Mouse (Mus musculus) kidney, postnatal 36 days (tissue): ENCODE results near the gene Gm14403.
"Not testable (repeated sequence)": the region's sequence is repeated elsewhere in the genome, so short reads cannot be mapped to it uniquely, and the experiment has no call there.

Experiments
- DNase-seq, 2 experiments: peaks; one replicate each; pipeline ENCODE4 v3.0.0; 2021 to 2022; ENCODE audit warnings: mixed read lengths in 2 of 2

Gm14403 gene

GRCm38 (mm10) chr2:177498067-177498466 lies at the start of gene Gm14403:
Gene Gm14403 (plus strand): TSS chr2:177498215.
- peak; percentile 36 to 55 for DNase-seq

DNA sequence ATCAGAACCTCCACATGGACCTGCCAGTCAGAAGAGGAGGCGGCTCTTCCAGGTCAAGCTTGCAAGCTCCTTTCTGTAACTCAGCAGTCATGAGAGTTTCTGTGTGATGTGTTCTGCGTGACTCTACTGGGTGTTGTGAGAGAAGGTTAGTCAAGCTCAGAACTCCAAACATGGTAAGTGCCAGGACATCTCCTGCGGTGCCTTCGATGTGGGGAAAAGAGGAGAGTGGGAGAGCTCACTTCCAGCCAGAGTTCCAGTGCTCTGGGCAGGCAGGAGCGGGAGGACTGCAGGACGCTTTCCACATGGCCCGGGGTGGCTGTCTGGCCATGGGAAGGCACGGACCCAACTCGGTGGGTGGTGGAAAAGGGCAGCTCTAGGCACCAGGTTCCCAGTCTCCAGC lies 33.3 kb upstream of the Gm14403 start, which contains the start of gene Zfp970:
Zfp970 (plus strand) TSS at position 58 of the 400 bp plus-strand sequence.
- peak in 1 of 2 experiments; percentile 31 for DNase-seq

DNA sequence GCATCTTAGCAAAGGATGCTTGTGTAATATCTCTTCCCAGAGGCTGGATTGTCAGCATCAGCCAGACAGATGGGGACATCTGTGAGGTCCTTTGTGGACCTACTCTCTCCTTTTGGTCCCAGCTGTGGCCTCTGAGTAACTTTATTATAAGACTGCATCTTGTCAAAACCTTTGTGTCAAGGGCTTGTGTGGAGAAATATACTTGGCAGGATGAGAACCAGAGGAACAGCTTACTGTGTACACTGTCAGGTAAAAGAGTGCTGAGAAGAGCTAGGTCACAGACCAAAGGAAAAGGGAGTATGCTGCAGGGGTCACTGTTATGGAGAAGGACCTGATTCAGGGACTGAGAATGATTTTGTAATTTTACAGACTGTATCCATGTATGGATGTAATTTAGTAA lies 29.8 kb upstream of the Gm14403 start:
- not testable (repeated sequence) for DNase-seq

- DNase-seq = not testable (repeated sequence)
Measured at GRCm38 (mm10) chr2:177472261-177472660, 25.8 kb upstream of the Gm14403 start.

DNA sequence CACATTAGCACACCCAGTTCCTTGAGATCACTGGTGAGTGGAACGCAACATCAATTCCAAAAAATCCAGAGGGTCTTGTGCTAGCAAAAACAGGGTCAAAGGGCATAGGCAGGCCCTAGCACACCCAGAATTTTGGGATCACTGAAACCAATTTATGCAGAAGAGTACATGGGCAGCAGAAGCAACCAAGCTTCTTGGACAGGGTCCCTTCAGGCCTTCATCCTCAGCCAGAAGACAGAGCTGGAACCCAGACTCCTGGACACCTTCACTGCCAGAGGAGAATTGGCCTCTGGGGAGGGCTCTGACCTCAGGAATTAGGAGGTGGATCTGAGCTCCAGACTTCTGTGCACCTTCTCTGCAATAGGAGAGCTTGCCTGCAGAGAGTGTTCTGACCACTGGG lies 16.0 kb upstream of the Gm14403 start:
- DNase-seq = not testable (repeated sequence)

DNA sequence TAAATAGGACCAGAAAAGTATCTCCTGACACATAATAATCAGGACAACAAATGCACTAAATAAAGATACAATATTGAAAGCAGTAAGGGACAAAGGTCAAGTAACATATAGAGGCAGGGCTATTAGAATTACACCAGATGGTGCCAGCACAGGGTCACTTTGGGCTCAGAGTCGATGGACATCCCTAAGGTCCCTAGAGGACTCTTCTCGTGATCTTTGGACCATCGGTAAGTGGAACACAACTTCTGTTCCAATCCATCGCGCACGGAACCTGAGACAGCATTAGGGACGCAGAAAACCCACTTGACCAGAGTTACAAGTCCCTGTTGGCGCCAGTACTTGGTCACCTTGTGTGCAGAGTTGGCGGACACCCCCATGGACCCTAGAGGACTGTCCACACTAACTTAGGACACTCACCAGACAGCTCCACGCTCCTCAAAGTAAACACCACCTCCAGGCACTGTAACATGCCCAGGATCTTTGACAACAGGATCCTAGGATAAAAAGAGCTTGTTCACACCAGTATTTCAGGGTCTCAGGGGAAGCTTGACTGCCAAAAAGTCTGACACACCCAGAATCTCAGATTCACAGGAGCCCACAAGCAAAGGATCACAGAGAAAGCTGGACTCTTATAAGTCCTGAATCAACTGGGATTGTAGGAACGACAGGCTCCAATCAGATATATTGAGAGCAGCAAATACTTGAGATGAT lies 14.6 kb upstream of the Gm14403 start:
- DNase-seq = not testable (repeated sequence)

DNA sequence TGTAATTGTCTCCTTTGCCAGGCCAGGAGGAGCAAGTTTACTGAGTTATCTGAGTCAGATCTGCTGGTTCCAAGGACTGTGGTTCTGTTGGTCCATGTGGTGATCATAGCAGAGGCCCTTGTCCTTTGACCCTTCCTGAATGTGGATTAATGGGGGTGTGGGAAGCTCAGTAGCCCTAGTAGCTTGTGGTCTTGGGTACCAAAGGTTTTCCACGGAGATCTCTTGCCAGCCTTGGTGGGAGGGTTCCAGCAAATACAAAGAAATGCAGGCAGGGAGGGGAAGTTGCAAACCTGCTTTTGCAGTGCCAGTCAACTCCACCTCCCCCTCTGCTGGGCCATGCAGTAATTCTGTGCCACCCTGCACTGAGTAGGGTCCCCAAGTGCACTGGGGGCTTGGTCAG lies 1.2 kb downstream of the Gm14403 start:
- not testable (repeated sequence) for DNase-seq

DNA sequence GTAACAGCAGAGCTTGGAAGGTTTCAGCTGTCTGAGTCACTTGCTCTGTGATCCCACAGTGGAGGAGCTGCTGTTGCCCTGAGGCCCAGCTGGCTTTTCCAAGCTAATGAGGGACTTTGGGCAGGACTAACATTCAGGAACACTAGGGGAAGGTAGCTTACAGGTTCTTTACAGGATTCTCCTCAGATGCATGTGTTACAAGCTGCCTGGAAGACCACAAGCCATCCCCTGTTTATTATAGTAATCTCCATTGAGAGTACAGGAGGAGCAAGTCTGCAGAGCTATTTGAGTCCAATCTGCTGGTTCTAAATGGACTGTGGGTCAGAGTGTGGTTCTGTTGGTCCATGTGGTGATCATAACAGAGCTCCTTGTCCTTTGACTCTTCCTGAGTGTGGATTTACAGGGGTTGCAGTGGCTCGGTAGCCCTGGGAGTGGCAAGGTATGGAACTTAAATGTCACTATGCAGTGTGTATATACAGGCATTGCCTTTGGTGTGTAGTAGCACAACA lies 7.2 kb downstream of the Gm14403 start:
- not testable (repeated sequence) for DNase-seq

GRCm38 (mm10) chr2:177511381-177511780 lies 13.4 kb downstream of the Gm14403 start:
- not testable (repeated sequence) for DNase-seq

GRCm38 (mm10) chr2:177511972-177512371 lies 14.0 kb downstream of the Gm14403 start:
- not testable (repeated sequence) for DNase-seq

- DNase-seq = not testable (repeated sequence)
Measured at GRCm38 (mm10) chr2:177513991-177514479, 16.0 kb downstream of the Gm14403 start.

- DNase-seq = not testable (repeated sequence)
Measured at GRCm38 (mm10) chr2:177517746-177518145, 19.7 kb downstream of the Gm14403 start.

DNA sequence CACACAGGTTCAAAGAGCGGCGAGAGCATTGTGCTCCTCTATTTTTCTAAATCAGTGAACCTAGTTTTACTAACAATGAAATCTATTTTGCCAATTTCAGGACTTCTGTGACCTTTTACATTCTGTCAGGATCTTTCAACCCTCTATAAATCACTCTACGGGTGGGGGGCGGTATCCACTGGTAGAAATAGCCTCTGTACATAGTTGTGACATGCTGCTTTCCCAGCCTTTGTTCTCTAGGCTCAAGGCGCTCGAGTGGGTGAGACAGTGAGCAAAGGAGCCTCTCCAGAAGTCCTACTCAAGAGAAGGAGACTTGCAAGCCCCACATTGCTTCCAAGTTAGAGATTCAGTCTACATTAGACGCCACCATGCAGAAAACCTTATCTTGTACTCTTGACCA lies 20.3 kb downstream of the Gm14403 start:
- DNase-seq = not testable (repeated sequence)

- DNase-seq = not testable (repeated sequence)
Measured at GRCm38 (mm10) chr2:177518960-177519359, 20.9 kb downstream of the Gm14403 start.

DNA sequence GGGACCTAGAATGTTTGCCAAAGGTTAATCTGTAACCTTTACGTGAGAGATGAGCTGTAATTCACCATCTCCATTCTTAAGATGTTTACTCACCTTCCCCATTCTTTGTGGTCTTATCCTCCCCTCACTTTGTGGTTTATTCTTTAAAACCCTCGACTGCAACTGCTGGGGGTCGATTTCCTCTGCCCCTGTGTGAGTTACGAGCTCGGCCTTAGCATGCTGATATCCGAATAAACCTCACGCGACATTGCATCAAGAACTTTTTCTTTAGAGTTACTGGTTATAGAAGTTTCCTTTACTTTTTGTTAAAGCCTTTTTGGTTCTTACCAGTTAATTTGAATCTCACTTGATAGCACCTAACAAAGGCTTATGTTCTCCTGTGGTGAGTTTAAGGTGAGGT lies 22.0 kb downstream of the Gm14403 start:
- no peak for DNase-seq

DNA sequence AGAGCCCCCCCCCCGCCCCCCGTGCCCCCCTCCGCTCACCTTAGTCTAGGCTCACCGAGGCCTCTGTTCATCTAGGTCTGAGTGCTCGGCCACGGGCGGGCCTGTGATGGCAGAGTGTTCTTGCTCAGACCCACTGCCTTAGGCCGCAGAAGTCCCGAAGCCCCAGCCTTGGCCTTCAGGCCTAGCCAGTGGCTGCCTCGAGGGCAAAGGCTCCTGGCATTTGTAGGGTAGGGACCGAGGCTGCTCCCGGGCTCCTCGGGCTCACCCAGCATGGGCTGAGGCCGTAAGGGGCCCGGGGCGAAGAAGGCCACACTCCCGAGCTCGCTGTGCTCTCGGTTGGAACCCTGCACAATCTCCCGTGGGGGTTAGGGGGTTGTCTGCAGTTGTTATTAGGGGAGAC lies 25.0 kb downstream of the Gm14403 start:
- DNase-seq = no peak

GRCm38 (mm10) chr2:177523674-177524073 lies 25.7 kb downstream of the Gm14403 start:
- DNase-seq = not testable (repeated sequence)

DNA sequence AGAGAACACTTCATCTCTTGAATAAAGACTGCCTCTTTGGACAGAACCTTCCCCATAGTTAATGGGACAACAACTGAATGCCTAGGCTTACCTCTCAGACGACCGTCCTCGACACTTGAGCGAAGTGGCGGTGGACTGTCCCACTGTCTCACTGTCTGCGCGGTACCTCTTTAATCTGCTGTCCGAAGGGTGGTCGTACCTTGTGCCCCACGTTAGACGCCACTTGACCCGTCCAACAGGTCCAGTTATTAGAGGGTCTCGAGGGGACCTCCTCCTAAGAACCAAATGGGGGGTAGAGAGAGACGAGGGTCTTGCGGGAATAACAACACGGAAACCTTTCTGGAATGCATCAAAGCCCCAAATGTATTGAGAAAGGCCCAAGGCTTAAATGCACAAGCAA lies 26.2 kb downstream of the Gm14403 start:
- not testable (repeated sequence) for DNase-seq

DNA sequence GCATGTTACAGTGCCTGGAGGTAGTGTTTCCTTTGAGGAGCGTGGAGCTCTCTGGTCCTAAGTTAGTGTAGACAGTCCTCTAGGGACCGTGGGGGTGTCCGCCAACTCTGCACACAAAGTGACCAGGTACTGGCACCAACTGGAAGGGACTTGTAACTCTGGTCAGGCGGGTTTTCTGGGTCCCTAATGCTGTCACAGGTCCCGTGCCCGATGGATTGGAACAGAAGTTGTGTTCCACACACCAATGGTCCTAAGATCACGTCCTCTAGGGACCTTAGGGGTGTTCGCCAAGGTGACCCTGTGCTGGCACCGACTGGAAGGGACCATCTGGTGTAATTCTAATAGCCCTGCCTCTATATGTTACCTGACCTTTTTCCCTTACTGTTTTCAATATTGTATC lies 37.9 kb downstream of the Gm14403 start:
- DNase-seq = no peak

GRCm38 (mm10) chr2:177537141-177537540 lies 39.1 kb downstream of the Gm14403 start:
- not testable (repeated sequence) for DNase-seq

- DNase-seq = not testable (repeated sequence)
Measured at GRCm38 (mm10) chr2:177537717-177538116, 39.7 kb downstream of the Gm14403 start.

DNA sequence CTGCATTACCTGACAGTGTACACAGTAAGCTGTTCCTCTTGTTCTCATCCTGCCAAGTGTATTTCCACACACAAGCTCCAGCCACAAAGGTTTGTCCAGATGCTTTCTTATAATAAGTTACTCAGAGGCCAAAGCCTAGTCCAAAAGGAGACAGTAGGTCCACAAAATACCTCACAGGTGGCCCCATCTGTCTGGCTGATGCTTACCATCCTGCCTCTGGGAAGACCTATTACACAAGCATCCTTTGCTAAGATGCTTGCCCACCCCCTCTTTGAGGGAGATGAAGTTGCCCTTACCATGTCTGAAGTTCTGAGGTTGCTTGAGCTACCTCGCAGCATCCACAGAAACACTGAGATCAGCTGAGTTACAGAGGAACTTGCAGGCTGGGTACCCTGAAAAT lies 57.2 kb downstream of the Gm14403 start:
- not testable (repeated sequence) for DNase-seq
